Mouse (Mus musculus) spleen, postnatal 4 days (tissue): ENCODE measurements around the gene Gm2916.
"Not testable (repeated sequence)": the region's sequence is repeated elsewhere in the genome, so short reads cannot be mapped to it uniquely, and the experiment has no call there.

ENCODE experiments used
- DNase-seq, 2 experiments: peaks; one replicate each; pipeline ENCODE4 v3.0.0; 2022; ENCODE audit warnings: low spot score in 2 of 2

Gm2916 gene

DNA sequence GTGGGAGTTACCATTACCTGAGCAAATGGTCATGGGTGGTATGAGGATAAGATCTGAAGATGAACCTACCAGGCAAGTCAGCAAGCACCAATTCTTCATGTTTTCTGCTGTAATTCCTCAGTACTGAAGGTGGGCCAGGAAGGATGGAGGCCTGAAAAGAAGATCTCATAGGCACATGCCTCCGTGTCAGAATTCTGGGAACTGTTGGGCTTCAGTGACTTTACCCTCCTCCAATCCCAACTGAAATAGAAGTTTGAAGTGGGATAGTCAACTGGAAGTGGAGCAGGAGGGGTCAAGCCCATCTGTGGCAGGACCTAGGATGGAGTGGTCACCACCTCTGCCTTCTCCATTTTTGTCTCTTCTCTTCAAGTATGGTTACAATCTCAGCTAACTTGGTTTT, at the start of gene Gm2916:
Gene Gm2916 (plus strand): TSS at position 301 of the 400 bp plus-strand sequence.
- DNase-seq = not testable (repeated sequence)

DNA sequence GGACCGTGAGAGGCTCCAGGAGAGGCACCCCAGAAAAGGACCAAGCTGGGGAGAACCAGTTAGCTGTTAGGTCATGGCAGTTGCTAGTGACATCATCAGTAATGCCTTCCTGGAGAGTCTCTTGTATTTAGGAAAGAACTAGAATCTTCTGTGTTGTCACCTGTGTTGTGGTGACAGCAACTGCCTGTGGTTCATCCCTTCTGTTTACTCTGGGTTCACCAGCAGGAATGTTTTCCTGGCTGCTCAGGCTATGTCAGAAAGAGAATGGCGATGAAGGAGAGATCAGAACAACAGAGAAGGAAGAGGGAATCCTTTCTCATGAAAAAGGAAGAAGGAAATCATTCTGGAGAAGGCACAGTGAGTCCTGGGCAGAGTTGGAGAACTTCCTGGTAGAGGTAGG, 38.0 kb upstream of the Gm2916 start, which contains the start of gene Gm3033:
Gene Gm3033 (plus strand): TSS at position 301 of the 400 bp plus-strand sequence.
- not testable (repeated sequence) for DNase-seq

DNA sequence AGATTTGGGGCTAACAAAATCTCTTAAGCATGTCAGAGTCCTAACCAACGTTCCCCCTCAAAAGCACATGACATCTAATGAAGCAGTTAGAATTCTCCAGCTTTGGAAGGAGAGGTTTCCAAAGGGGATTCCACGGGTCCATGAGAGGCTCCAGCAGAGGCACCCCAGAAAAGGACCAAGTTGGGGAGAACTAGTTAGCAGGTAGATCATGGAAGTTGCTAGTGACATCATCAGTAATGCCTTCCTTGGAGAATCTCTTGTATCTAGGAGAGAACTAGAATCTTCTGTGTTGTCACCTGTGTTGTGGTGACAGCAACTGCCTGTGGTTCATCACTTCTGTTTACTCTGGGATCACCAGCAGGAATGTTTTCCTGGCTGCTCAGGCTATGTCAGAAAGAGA, 47.5 kb downstream of the Gm2916 start, which contains the start of gene Gm3029:
Gene Gm3029 (plus strand): TSS at position 301 of the 400 bp plus-strand sequence.
- DNase-seq = not testable (repeated sequence)

DNA sequence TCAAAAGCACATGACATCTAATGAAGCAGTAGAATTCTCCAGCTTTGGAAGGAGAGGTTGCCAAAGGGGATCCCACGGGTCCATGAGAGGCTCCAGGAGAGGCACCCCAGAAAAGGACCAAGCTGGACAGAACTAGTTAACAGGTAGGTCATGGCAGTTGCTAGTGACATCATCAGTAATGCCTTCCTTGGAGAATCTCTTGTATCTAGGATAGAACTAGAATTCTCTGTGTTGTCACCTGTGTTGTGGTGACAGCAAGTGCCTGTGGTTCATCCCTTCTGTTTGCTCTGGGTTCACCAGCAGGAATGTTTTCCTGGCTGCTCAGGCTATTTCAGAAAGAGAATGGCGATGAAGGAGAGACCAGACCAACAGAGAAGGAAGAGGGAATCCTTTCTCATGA, 79.3 kb downstream of the Gm2916 start, which contains the start of gene Gm3095:
Gene Gm3095 (plus strand): TSS at position 301 of the 400 bp plus-strand sequence.
- DNase-seq = not testable (repeated sequence)
